Mouse (Mus musculus): ENCODE measurements around the gene Adra2b. TPM values are rescaled to one million over a fixed set of nuclear protein-coding genes. Genes with fewer than 3 reads are reported as not detected.

Gene Adra2b
- polyA plus RNA-seq, 1 experiment from 2014 or later = 20.7 TPM

DNA sequence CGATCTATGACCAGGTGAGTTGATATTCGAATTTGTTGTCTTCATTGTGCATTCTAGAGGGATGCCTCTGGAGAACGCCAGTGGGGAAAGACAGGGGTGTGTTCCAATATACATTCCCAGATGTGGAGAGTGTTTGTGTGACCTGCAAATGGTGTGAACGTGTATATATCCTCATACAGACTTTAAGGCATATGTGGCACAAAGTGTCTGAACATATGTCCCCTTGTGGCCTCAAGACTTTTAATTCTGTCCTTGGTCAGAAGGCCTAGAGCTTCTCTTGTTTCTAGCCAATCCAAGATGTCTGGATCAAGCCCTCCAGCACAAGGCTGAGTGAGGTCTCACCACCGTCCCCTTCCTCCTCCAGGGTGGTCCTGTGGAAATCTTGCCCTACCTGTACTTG, 26.1 kb upstream of the Adra2b start:
- peaks cover 32% of the 10 kb centered on the region for H3K4me1 ChIP-seq (replicated peaks; ENCODE audit: control insufficient read depth, insufficient read depth, low read length)
- H3K9ac ChIP-seq (ENCODE audit: low read depth, low read length) = peak overlapping the region; percentile 71
- H3K9me3 ChIP-seq (ENCODE audit: control insufficient read depth, low read length) = no peaks in the 10 kb centered on the region
- H3K27me3 ChIP-seq (replicated peaks; ENCODE audit: control insufficient read depth, insufficient read depth, low read length) = peaks cover 5% of the 10 kb centered on the region
- peak overlapping the region; percentile 88 for H3K4me2 ChIP-seq
- H3K4me3 ChIP-seq (ENCODE audit: low read depth, low read length) = peak overlapping the region; percentile 67
- no peaks in the 10 kb centered on the region for H3K36me3 ChIP-seq (ENCODE audit: control insufficient read depth, insufficient read depth, low read length)
- no peak for ATAC-seq (replicated peaks; ENCODE audit: low FRiP score)
- WGBS = 26% methylated on average over 5 of the region's 5 CpGs
- H3K27ac ChIP-seq (ENCODE audit: low read depth, low read length) = no peak overlapping the region
- no peak for DNase-seq (ENCODE audit: low spot score)

- Histone ChIP-seq H3K27me3 (replicated peaks; ENCODE audit: control insufficient read depth, insufficient read depth, low read length) (peaks cover 5% of the 10 kb centered on the region), H3K27ac (ENCODE audit: low read depth, low read length) (no peak overlapping the region), H3K4me1 (replicated peaks; ENCODE audit: control insufficient read depth, insufficient read depth, low read length) (peaks cover 32% of the 10 kb centered on the region), H3K36me3 (ENCODE audit: control insufficient read depth, insufficient read depth, low read length) (no peaks in the 10 kb centered on the region), H3K9me3 (ENCODE audit: control insufficient read depth, low read length) (no peaks in the 10 kb centered on the region), H3K9ac (ENCODE audit: low read depth, low read length) (peak overlapping the region; percentile 42; the same call in 1 of the 2 replicates), H3K4me3 (ENCODE audit: low read depth, low read length) (peak overlapping the region; percentile 67), H3K4me2 (peak overlapping the region; percentile 88)
- DNase-seq (ENCODE audit: low spot score) (no peak), ATAC-seq (replicated peaks; ENCODE audit: low FRiP score) (peak; percentile 44; the same call in 1 of the 2 replicates)
- WGBS = 31% methylated on average over 11 of the region's 11 CpGs
These were observed 25.5 kb upstream of the Adra2b start for GRCm38 (mm10) chr2:127337531-127337930.

DNA sequence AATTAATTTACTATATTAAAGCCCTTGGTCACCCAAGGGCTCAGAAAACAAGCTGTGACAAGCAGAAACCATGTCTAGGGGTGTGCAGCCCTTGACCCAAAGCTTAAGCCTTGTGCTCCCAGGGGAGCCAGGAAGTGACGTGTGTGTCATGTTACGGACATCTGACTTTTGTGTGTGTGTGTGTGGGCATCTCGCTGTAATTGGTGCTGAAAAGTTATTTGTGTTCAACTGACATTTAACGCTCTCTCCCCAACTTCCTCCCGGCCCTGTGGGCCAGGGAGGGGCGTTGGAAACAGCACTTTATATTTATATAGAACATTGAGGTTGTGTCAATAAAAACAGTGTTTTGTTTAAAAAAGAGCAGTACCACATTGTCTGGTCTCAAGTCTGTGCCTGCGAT, 25.0 kb upstream of the Adra2b start:
- H3K27ac ChIP-seq (ENCODE audit: low read depth, low read length) = no peak overlapping the region
- no peak overlapping the region for H3K9ac ChIP-seq (ENCODE audit: low read depth, low read length)
- H3K4me1 ChIP-seq (replicated peaks; ENCODE audit: control insufficient read depth, insufficient read depth, low read length) = peaks cover 32% of the 10 kb centered on the region
- ATAC-seq (replicated peaks; ENCODE audit: low FRiP score) (no peak), DNase-seq (ENCODE audit: low spot score) (no peak)
- 60% methylated on average over 7 of the region's 7 CpGs for WGBS
- H3K36me3 ChIP-seq (ENCODE audit: control insufficient read depth, insufficient read depth, low read length) = no peaks in the 10 kb centered on the region
- H3K27me3 ChIP-seq (replicated peaks; ENCODE audit: control insufficient read depth, insufficient read depth, low read length) = peaks cover 5% of the 10 kb centered on the region
- no peaks in the 10 kb centered on the region for H3K9me3 ChIP-seq (ENCODE audit: control insufficient read depth, low read length)
- peak overlapping the region; percentile 88 for H3K4me2 ChIP-seq
- peak overlapping the region; percentile 67 for H3K4me3 ChIP-seq (ENCODE audit: low read depth, low read length)

GRCm38 (mm10) chr2:127338416-127338815, 24.6 kb upstream of the Adra2b start, which contains the start of gene Astl:
Gene Astl (plus strand): TSS chr2:127338639.
- DNase-seq (ENCODE audit: low spot score) = no peak
- Histone ChIP-seq H3K36me3 (ENCODE audit: control insufficient read depth, insufficient read depth, low read length) (no peaks in the 10 kb centered on the region), H3K4me2 (peak within 1 kb of the TSS; percentile 88), H3K4me1 (replicated peaks; ENCODE audit: control insufficient read depth, insufficient read depth, low read length) (peaks cover 29% of the 10 kb centered on the region), H3K9me3 (ENCODE audit: control insufficient read depth, low read length) (no peaks in the 10 kb centered on the region), H3K27ac (ENCODE audit: low read depth, low read length) (no peak within 1 kb of the TSS), H3K27me3 (replicated peaks; ENCODE audit: control insufficient read depth, insufficient read depth, low read length) (peaks cover 5% of the 10 kb centered on the region), H3K9ac (ENCODE audit: low read depth, low read length) (no peak within 1 kb of the TSS), H3K4me3 (ENCODE audit: low read depth, low read length) (peak within 1 kb of the TSS; percentile 67)
- WGBS = 68% methylated on average over 4 of the region's 4 CpGs
- no peak for ATAC-seq (replicated peaks; ENCODE audit: low FRiP score)

- DNase-seq (ENCODE audit: low spot score) = no peak
- no peak for ATAC-seq (replicated peaks; ENCODE audit: low FRiP score)
- H3K4me3 ChIP-seq (ENCODE audit: low read depth, low read length) = no peak overlapping the region
- peaks cover 5% of the 10 kb centered on the region for H3K27me3 ChIP-seq (replicated peaks; ENCODE audit: control insufficient read depth, insufficient read depth, low read length)
- no peak overlapping the region for H3K4me2 ChIP-seq
- H3K36me3 ChIP-seq (ENCODE audit: control insufficient read depth, insufficient read depth, low read length) = no peaks in the 10 kb centered on the region
- 66% methylated on average over 4 of the region's 4 CpGs for WGBS
- peaks cover 27% of the 10 kb centered on the region for H3K4me1 ChIP-seq (replicated peaks; ENCODE audit: control insufficient read depth, insufficient read depth, low read length)
- no peaks in the 10 kb centered on the region for H3K9me3 ChIP-seq (ENCODE audit: control insufficient read depth, low read length)
- H3K9ac ChIP-seq (ENCODE audit: low read depth, low read length) = no peak overlapping the region
- H3K27ac ChIP-seq (ENCODE audit: low read depth, low read length) = no peak overlapping the region
These were observed 24.2 kb upstream of the Adra2b start for GRCm38 (mm10) chr2:127338833-127339232.

- no peak for ATAC-seq (replicated peaks; ENCODE audit: low FRiP score)
- Histone ChIP-seq H3K4me3 (ENCODE audit: low read depth, low read length) (no peak overlapping the region), H3K27me3 (replicated peaks; ENCODE audit: control insufficient read depth, insufficient read depth, low read length) (peaks cover 5% of the 10 kb centered on the region), H3K4me2 (no peak overlapping the region), H3K9me3 (ENCODE audit: control insufficient read depth, low read length) (no peaks in the 10 kb centered on the region), H3K27ac (ENCODE audit: low read depth, low read length) (no peak overlapping the region), H3K9ac (ENCODE audit: low read depth, low read length) (no peak overlapping the region), H3K36me3 (ENCODE audit: control insufficient read depth, insufficient read depth, low read length) (no peaks in the 10 kb centered on the region), H3K4me1 (replicated peaks; ENCODE audit: control insufficient read depth, insufficient read depth, low read length) (peaks cover 23% of the 10 kb centered on the region)
- WGBS = 74% methylated on average over 6 of the region's 6 CpGs
- DNase-seq (ENCODE audit: low spot score) = no peak
These were observed 23.7 kb upstream of the Adra2b start for GRCm38 (mm10) chr2:127339262-127339661.

DNA sequence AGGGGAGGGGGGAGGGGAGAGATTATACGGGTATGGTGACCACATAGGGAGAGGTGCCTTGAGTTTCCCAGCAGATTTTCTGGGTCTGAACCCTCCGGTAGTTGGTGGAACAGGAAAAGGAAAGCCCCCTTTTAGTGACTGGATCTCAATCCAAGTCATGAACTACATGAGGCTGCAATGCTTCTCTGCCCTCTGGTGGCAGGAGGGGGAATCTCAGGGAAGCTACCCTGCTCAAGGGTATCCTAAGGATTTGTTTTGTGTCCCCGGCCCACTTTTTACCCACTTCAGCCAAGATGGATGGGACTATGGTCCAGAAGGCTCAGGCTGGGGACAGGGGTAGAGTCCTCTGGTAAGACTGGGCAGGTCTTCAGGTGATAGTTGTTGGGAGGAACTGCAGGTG, 21.8 kb upstream of the Adra2b start:
- 18% methylated on average over 3 of the region's 3 CpGs for WGBS
- H3K27ac ChIP-seq (ENCODE audit: low read depth, low read length) = no peak overlapping the region
- no peaks in the 10 kb centered on the region for H3K9me3 ChIP-seq (ENCODE audit: control insufficient read depth, low read length)
- no peak overlapping the region for H3K9ac ChIP-seq (ENCODE audit: low read depth, low read length)
- no peak overlapping the region for H3K4me3 ChIP-seq (ENCODE audit: low read depth, low read length)
- no peak for ATAC-seq (replicated peaks; ENCODE audit: low FRiP score)
- H3K36me3 ChIP-seq (ENCODE audit: control insufficient read depth, insufficient read depth, low read length) = no peaks in the 10 kb centered on the region
- H3K4me1 ChIP-seq (replicated peaks; ENCODE audit: control insufficient read depth, insufficient read depth, low read length) = peaks cover 9% of the 10 kb centered on the region
- DNase-seq (ENCODE audit: low spot score) = no peak
- H3K27me3 ChIP-seq (replicated peaks; ENCODE audit: control insufficient read depth, insufficient read depth, low read length) = no peaks in the 10 kb centered on the region; the same call in 1 of the 2 replicates
- H3K4me2 ChIP-seq = no peak overlapping the region

DNA sequence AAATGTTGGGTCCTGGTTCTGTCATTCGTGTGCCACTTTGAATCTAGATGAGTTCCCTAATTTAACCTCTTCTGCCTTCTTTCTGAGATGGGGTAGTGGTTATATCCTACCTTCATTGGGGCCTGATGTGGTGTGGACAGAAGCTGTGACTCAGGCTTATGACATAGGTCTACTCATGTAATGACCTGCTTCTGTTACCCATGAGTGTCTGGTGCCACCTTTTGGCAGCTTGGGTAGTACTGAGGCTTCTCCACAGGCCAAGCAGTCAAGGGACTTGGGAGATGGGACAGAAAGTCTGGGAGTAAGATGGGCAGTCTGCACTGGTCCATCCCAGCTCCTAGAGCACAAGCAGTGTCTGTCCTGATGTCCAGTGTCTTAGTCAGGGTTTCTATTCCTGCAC, 16.7 kb upstream of the Adra2b start:
- Histone ChIP-seq H3K9ac (ENCODE audit: low read depth, low read length) (no peak overlapping the region), H3K27ac (ENCODE audit: low read depth, low read length) (no peak overlapping the region), H3K36me3 (ENCODE audit: control insufficient read depth, insufficient read depth, low read length) (no peaks in the 10 kb centered on the region), H3K9me3 (ENCODE audit: control insufficient read depth, low read length) (no peaks in the 10 kb centered on the region), H3K27me3 (replicated peaks; ENCODE audit: control insufficient read depth, insufficient read depth, low read length) (peaks cover 3% of the 10 kb centered on the region), H3K4me1 (replicated peaks; ENCODE audit: control insufficient read depth, insufficient read depth, low read length) (no peaks in the 10 kb centered on the region), H3K4me2 (no peak overlapping the region), H3K4me3 (ENCODE audit: low read depth, low read length) (no peak overlapping the region)
- DNase-seq (ENCODE audit: low spot score) = no peak
- no peak for ATAC-seq (replicated peaks; ENCODE audit: low FRiP score)
- WGBS = 71% methylated on average over 1 of the region's 1 CpGs

DNA sequence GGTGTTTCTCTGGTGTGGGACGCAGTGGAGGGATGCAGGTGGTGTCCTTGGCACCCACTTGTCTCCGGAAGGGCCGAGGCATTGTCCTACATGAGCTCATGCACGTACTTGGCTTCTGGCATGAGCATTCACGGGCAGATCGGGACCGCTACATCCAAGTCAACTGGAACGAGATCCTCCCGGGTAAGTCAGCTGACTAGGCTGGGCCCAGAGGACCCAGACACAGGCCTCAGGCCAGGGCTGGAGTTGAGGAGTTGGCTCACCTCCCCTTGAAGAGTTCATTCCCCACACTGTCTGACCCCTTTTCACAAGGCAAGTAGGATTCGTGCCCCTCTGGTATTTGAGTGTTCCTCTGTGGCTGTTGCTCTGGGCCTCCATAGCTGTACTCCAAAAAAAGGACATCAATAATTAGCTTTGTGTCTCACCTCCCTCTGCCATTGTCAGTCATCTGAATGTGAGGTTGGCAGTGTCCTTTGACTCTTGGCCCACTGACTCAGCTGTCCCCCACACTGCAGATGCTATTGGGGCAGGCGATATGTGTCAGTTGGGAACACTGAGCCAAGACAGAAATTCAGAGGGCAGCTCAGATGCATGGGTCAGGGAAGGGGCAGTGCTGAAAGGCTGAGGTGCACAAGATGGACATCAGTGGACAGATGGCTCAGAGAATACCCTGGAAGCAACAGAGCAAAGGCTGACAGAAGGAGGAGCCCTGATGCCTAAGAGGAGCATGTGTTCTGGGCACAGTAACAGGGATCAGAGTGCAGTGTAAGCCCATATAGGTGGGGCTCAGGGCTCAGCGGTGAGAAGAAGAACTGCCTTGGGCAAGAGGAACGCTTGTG, 15.6 kb upstream of the Adra2b start:
- H3K27ac ChIP-seq (ENCODE audit: low read depth, low read length) = no peak overlapping the region
- ATAC-seq (replicated peaks; ENCODE audit: low FRiP score) = no peak
- 77% methylated on average over 13 of the region's 13 CpGs for WGBS
- DNase-seq (ENCODE audit: low spot score) = no peak
- no peak overlapping the region for H3K4me3 ChIP-seq (ENCODE audit: low read depth, low read length)
- peaks cover 3% of the 10 kb centered on the region for H3K27me3 ChIP-seq (replicated peaks; ENCODE audit: control insufficient read depth, insufficient read depth, low read length)
- H3K9me3 ChIP-seq (ENCODE audit: control insufficient read depth, low read length) = no peaks in the 10 kb centered on the region
- H3K4me1 ChIP-seq (replicated peaks; ENCODE audit: control insufficient read depth, insufficient read depth, low read length) = no peaks in the 10 kb centered on the region
- no peaks in the 10 kb centered on the region for H3K36me3 ChIP-seq (ENCODE audit: control insufficient read depth, insufficient read depth, low read length)
- no peak overlapping the region for H3K9ac ChIP-seq (ENCODE audit: low read depth, low read length)
- H3K4me2 ChIP-seq = no peak overlapping the region
